In the genomic region with DNA sequence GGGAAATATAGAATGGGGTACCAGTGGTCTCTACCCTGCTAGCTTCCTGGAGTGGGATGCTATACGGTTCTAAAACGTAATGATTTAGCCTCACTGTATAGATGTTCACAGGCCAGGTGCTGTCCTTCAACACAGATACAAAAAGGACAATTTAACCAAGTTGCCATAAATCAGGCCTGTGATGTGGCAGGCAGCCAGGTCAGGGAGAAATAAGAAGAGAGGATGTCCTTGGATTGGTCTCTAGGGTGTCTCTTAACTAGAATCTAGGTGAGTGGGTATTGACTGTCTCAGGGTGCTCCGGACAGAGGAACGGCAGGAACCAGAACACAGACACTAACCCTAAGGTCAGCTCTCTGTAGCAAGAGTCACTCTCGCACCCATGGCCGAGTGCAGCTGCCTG, we compare ENCODE assay signal across 20 mouse cellular contexts. TPM values are rescaled to one million over a fixed set of nuclear protein-coding genes. Genes with fewer than 3 reads are reported as not detected.
"Had no signal": no experiment of that assay in that cellular context is flagged by ENCODE, and none has a peak within 500 bp of the region (broad histone marks: within the 10 kb centered on the region; RNA-seq: fewer than 3 reads in every experiment).

No protein-coding gene starts in this region.

- ATAC-seq: liver, embryonic 12.5 days; midbrain, embryonic 13.5 days; midbrain, embryonic 16.5 days had no signal

- DNase-seq: kidney, postnatal 10 days; kidney, postnatal 4 days; liver; lung, adult 18-20 months; lung, postnatal 10 days; lung, postnatal 36 days; retina, postnatal 1 day; right cerebral cortex, postnatal 25 days; spleen, adult 18-20 months; thymus, adult 2 months; thymus, postnatal 14 days; thymus, postnatal 4 days had no signal

RNA-seq across cellular contexts. Expression of gene Birc7, which starts 6.1 kb away (rescaled TPM):
- total RNA-seq: layer of hippocampus, postnatal 14 days; left cerebral cortex, adult 18-20 months; left cerebral cortex, postnatal 25 days; monocyte, adult 5-6 weeks; neutrophil, adult 5-6 weeks had no signal

RNA-seq across cellular contexts. Expression of gene Nkain4, which starts 31.8 kb away (rescaled TPM):
- total RNA-seq: monocyte, adult 5-6 weeks; neutrophil, adult 5-6 weeks had no signal
